Mouse (Mus musculus) cerebellum, adult 8-10 months (tissue): Measurements from ENCODE around the gene Ankrd44.

Experiments used
- DNase-seq: peaks from one replicate; pipeline ENCODE4 v3.0.0; 2022

Gene Ankrd44

GRCm38 (mm10) chr1:54882856-54883467 is 43.2 kb downstream of the Ankrd44 start:
- DNase-seq: no peak

GRCm38 (mm10) chr1:54881523-54881922 is 44.7 kb downstream of the Ankrd44 start:
- DNase-seq: no peak

- no peak for DNase-seq
These were observed 48.6 kb downstream of the Ankrd44 start for GRCm38 (mm10) chr1:54877423-54878073.

- no peak for DNase-seq
These were observed 49.2 kb downstream of the Ankrd44 start for GRCm38 (mm10) chr1:54877014-54877413.

GRCm38 (mm10) chr1:54874094-54874493 is 52.1 kb downstream of the Ankrd44 start:
- no peak for DNase-seq

- DNase-seq: no peak
These were observed 53.1 kb downstream of the Ankrd44 start for GRCm38 (mm10) chr1:54872857-54873616.

GRCm38 (mm10) chr1:54871321-54871720 is 54.9 kb downstream of the Ankrd44 start:
- no peak for DNase-seq

GRCm38 (mm10) chr1:54870634-54871033 is 55.6 kb downstream of the Ankrd44 start:
- DNase-seq: no peak

GRCm38 (mm10) chr1:54867226-54867625 is 59.0 kb downstream of the Ankrd44 start:
- no peak for DNase-seq

GRCm38 (mm10) chr1:54866131-54866530 is 60.1 kb downstream of the Ankrd44 start:
- DNase-seq: no peak

- no peak for DNase-seq
These were observed 61.1 kb downstream of the Ankrd44 start for GRCm38 (mm10) chr1:54864928-54865652.

GRCm38 (mm10) chr1:54860361-54860760 is 65.8 kb downstream of the Ankrd44 start:
- no peak for DNase-seq

- no peak for DNase-seq
These were observed 66.3 kb downstream of the Ankrd44 start for GRCm38 (mm10) chr1:54859876-54860275.

GRCm38 (mm10) chr1:54858898-54859297 is 67.3 kb downstream of the Ankrd44 start:
- no peak for DNase-seq

- DNase-seq: no peak
These were observed 69.7 kb downstream of the Ankrd44 start for GRCm38 (mm10) chr1:54856502-54856901.

GRCm38 (mm10) chr1:54855970-54856369 is 70.2 kb downstream of the Ankrd44 start:
- no peak for DNase-seq

- DNase-seq: no peak
These were observed 71.8 kb downstream of the Ankrd44 start for GRCm38 (mm10) chr1:54854388-54854787.

- DNase-seq: no peak
These were observed 72.7 kb downstream of the Ankrd44 start for GRCm38 (mm10) chr1:54853311-54854000.

- no peak for DNase-seq
These were observed 74.6 kb downstream of the Ankrd44 start for GRCm38 (mm10) chr1:54851610-54852009.

- DNase-seq: no peak
These were observed 76.1 kb downstream of the Ankrd44 start for GRCm38 (mm10) chr1:54850077-54850476.

- DNase-seq: no peak
These were observed 78.9 kb downstream of the Ankrd44 start for GRCm38 (mm10) chr1:54847238-54847637.

GRCm38 (mm10) chr1:54846346-54847000 is 79.7 kb downstream of the Ankrd44 start:
- no peak for DNase-seq
